ENCODE assay signal across 11 mouse cellular contexts in genomic region chr16:10782377-10783151, GRCm38 (mm10). TPM values are rescaled to one million over a fixed set of nuclear protein-coding genes. Genes with fewer than 3 reads are reported as not detected.
A peak's percentile ranks its signal among the peaks of the same experiment; 100 is the strongest.
DNase-seq lines count a peak whose midpoint lies in the region; ATAC-seq and TF ChIP-seq lines count a peak whose summit lies in the region.
"Had no signal": no experiment of that assay in that cellular context is flagged by ENCODE, and none has a peak within 500 bp of the region (broad histone marks: within the 10 kb centered on the region; RNA-seq: fewer than 3 reads in every experiment).

No protein-coding gene starts in this region.

- DNase-seq in heart, postnatal 10 days = no peak
- DNase-seq in layer of hippocampus, postnatal 14 days (ENCODE audit: low spot score in 2 of 2) = no peak
- no peak for DNase-seq in cerebellum, adult 8-10 months
- DNase-seq: gastrocnemius, postnatal 36 days had no signal

- peaks cover 13% of the 10 kb centered on the region for H3K79me3 ChIP-seq in C2C12 (ENCODE audit: low read depth)

- H3K4me2 ChIP-seq in heart, embryonic 15.5 days = peak overlapping the region; percentile 97
- H3K4me2 ChIP-seq in embryonic facial prominence, embryonic 15.5 days (replicated peaks) = peak overlapping the region; percentile 84
- peak overlapping the region; percentile 97 for H3K4me2 ChIP-seq in limb, embryonic 13.5 days (replicated peaks)
- no peak overlapping the region for H3K4me2 ChIP-seq in forebrain, embryonic 15.5 days (replicated peaks)

- intact Hi-C loops in heart, postnatal 10 days (cut with DNase I) = no loop called here

- H3K27ac ChIP-seq in heart, embryonic 15.5 days = peak overlapping the region; percentile 74
- peak overlapping the region; percentile 56 for H3K27ac ChIP-seq in embryonic facial prominence, embryonic 15.5 days (replicated peaks)
- H3K27ac ChIP-seq in limb, embryonic 13.5 days = peak overlapping the region; percentile 52
- no peak overlapping the region for H3K27ac ChIP-seq in forebrain, embryonic 15.5 days (replicated peaks)
- H3K27ac ChIP-seq: macrophage had no signal

- peaks cover 25% of the 10 kb centered on the region for H3K79me2 ChIP-seq in C2C12 (ENCODE audit: control insufficient read depth, insufficient read depth)

- peaks cover 68% of the 10 kb centered on the region for H3K4me1 ChIP-seq in heart, embryonic 15.5 days (replicated peaks)
- H3K4me1 ChIP-seq in embryonic facial prominence, embryonic 15.5 days = peaks cover 62% of the 10 kb centered on the region
- H3K4me1 ChIP-seq in limb, embryonic 13.5 days = peaks cover 59% of the 10 kb centered on the region
- H3K4me1 ChIP-seq in forebrain, embryonic 15.5 days = peaks cover 19% of the 10 kb centered on the region

- no peaks in the 10 kb centered on the region for H3K36me3 ChIP-seq in heart, embryonic 15.5 days
- H3K36me3 ChIP-seq in C2C12 (ENCODE audit: control insufficient read depth, insufficient read depth) = no peaks in the 10 kb centered on the region
- H3K36me3 ChIP-seq in embryonic facial prominence, embryonic 15.5 days = no peaks in the 10 kb centered on the region
- H3K36me3 ChIP-seq in limb, embryonic 13.5 days = 0 out of 2 replicates have a peak, but pooled peaks cover 5% of the 10 kb centered on the region
- no peaks in the 10 kb centered on the region for H3K36me3 ChIP-seq in forebrain, embryonic 15.5 days

- WGBS in heart, embryonic 15.5 days = 43% methylated on average over 6 of the region's 6 CpGs
- WGBS in embryonic facial prominence, embryonic 15.5 days = 31% methylated on average over 6 of the region's 6 CpGs
- 40% methylated on average over 6 of the region's 6 CpGs for WGBS in limb, embryonic 13.5 days
- 45% methylated on average over 6 of the region's 6 CpGs for WGBS in forebrain, embryonic 15.5 days

- no peaks in the 10 kb centered on the region for H3K27me3 ChIP-seq in heart, embryonic 15.5 days
- no peaks in the 10 kb centered on the region for H3K27me3 ChIP-seq in C2C12 (ENCODE audit: control insufficient read depth, insufficient read depth, insufficient read length)
- no peaks in the 10 kb centered on the region for H3K27me3 ChIP-seq in embryonic facial prominence, embryonic 15.5 days
- H3K27me3 ChIP-seq in limb, embryonic 13.5 days = no peaks in the 10 kb centered on the region
- H3K27me3 ChIP-seq in forebrain, embryonic 15.5 days = peaks cover 15% of the 10 kb centered on the region; the same call in 1 of the 2 replicates
- H3K27me3 ChIP-seq: Patski had no signal

- H3K4me3 ChIP-seq in heart, embryonic 15.5 days = peak overlapping the region; percentile 85
- peak overlapping the region; percentile 64 for H3K4me3 ChIP-seq in C2C12 (ENCODE audit: insufficient read depth, poor library complexity, severe bottlenecking)
- peak overlapping the region; percentile 75 for H3K4me3 ChIP-seq in embryonic facial prominence, embryonic 15.5 days (replicated peaks)
- H3K4me3 ChIP-seq in limb, embryonic 13.5 days = peak overlapping the region; percentile 62
- H3K4me3 ChIP-seq in forebrain, embryonic 15.5 days = no peak overlapping the region

- peak overlapping the region; percentile 58 for H3ac ChIP-seq in C2C12 (ENCODE audit: control insufficient read depth, insufficient read length, low read depth)

- H3K9ac ChIP-seq in heart, embryonic 15.5 days = peak overlapping the region; percentile 37
- no peak overlapping the region for H3K9ac ChIP-seq in embryonic facial prominence, embryonic 15.5 days
- H3K9ac ChIP-seq in limb, embryonic 13.5 days = peak overlapping the region; percentile 89
- no peak overlapping the region for H3K9ac ChIP-seq in forebrain, embryonic 15.5 days (replicated peaks)

- TF ChIP-seq CTCF in C2C12 (IDR thresholded peaks at IDR 0.05; ENCODE audit: control insufficient read depth, insufficient read depth, insufficient read length) = no peak

- no peak for ATAC-seq in heart, embryonic 15.5 days (replicated peaks; ENCODE audit: insufficient number of reproducible peaks, insufficient read depth, low FRiP score, low read depth)
- no peak for ATAC-seq in embryonic facial prominence, embryonic 15.5 days (ENCODE audit: insufficient number of reproducible peaks, low FRiP score, low TSS enrichment, low read depth)
- no peak for ATAC-seq in limb, embryonic 13.5 days (ENCODE audit: low FRiP score, low read depth)
- ATAC-seq in forebrain, embryonic 15.5 days (replicated peaks) = no peak

- no peaks in the 10 kb centered on the region for H3K9me3 ChIP-seq in heart, embryonic 15.5 days (replicated peaks)
- H3K9me3 ChIP-seq in embryonic facial prominence, embryonic 15.5 days (replicated peaks) = no peaks in the 10 kb centered on the region
- no peaks in the 10 kb centered on the region for H3K9me3 ChIP-seq in limb, embryonic 13.5 days
- no peaks in the 10 kb centered on the region for H3K9me3 ChIP-seq in forebrain, embryonic 15.5 days

TF ChIP-seq in C2C12, 6 proteins besides CTCF, POLR2A, EP300 and RAD21:
- TF ChIP-seq CEBPB (IDR thresholded peaks at IDR 0.05; ENCODE audit: low read depth) = no peak
- TF ChIP-seq MYOD1 (IDR thresholded peaks at IDR 0.05; ENCODE audit: control insufficient read depth, insufficient read length, low read depth) = no peak

RNA-seq across cellular contexts. Expression of gene Socs1, which starts 2.8 kb away (rescaled TPM):
- 5.1 and 8.3 TPM in 2 replicates for polyA plus RNA-seq in heart, embryonic 15.5 days (2015; fragmentation: Nextera tagmentation; extraction: Ambion mirVana)
- 1 to 10 TPM; 1.2 to 1.5 TPM for total RNA-seq in heart, postnatal 10 days (2021)
- 4.6 TPM for polyA plus RNA-seq in C2C12 (2012; fragmentation: generic; extraction: Trizol)
- polyA plus RNA-seq in embryonic facial prominence, embryonic 15.5 days (2015; fragmentation: Nextera tagmentation; extraction: Ambion mirVana) = 15.3 and 15.4 TPM in 2 replicates
- polyA plus RNA-seq in limb, embryonic 13.5 days (2015; fragmentation: Nextera tagmentation; extraction: Ambion mirVana) = 15.3 and 15.5 TPM in 2 replicates
- 1 to 10 TPM; 1.1 to 1.3 TPM for total RNA-seq in layer of hippocampus, postnatal 14 days (2021)
- 1.7 and 2.1 TPM in 2 replicates for polyA plus RNA-seq in forebrain, embryonic 15.5 days (2015; fragmentation: Nextera tagmentation; extraction: Ambion mirVana)

RNA-seq across cellular contexts. Expression of gene Tnp2, which starts 5.9 kb away (rescaled TPM):
- polyA plus RNA-seq in heart, embryonic 15.5 days (2015; fragmentation: Nextera tagmentation; extraction: Ambion mirVana) = not detected in 2 replicates
- not detected for total RNA-seq in heart, postnatal 10 days (2021)
- not detected for polyA plus RNA-seq in C2C12 (2012; fragmentation: generic; extraction: Trizol)
- polyA plus RNA-seq in embryonic facial prominence, embryonic 15.5 days (2015; fragmentation: Nextera tagmentation; extraction: Ambion mirVana) = not detected in 2 replicates
- polyA plus RNA-seq in limb, embryonic 13.5 days (2015; fragmentation: Nextera tagmentation; extraction: Ambion mirVana) = not detected in 2 replicates
- not detected for total RNA-seq in layer of hippocampus, postnatal 14 days (2021)
- polyA plus RNA-seq in forebrain, embryonic 15.5 days (2015; fragmentation: Nextera tagmentation; extraction: Ambion mirVana) = not detected in 2 replicates
- polyA plus RNA-seq: macrophage, Patski had no signal

RNA-seq across cellular contexts. Expression of gene Prm3, which starts 8.2 kb away (rescaled TPM):
- polyA plus RNA-seq in heart, embryonic 15.5 days (2015; fragmentation: Nextera tagmentation; extraction: Ambion mirVana) = not detected in 2 replicates
- total RNA-seq in heart, postnatal 10 days (2021) = not detected
- polyA plus RNA-seq in C2C12 (2012; fragmentation: generic; extraction: Trizol) = not detected
- not detected in 2 replicates for polyA plus RNA-seq in embryonic facial prominence, embryonic 15.5 days (2015; fragmentation: Nextera tagmentation; extraction: Ambion mirVana)
- polyA plus RNA-seq in limb, embryonic 13.5 days (2015; fragmentation: Nextera tagmentation; extraction: Ambion mirVana) = not detected in 2 replicates
- total RNA-seq in layer of hippocampus, postnatal 14 days (2021) = not detected
- polyA plus RNA-seq in forebrain, embryonic 15.5 days (2015; fragmentation: Nextera tagmentation; extraction: Ambion mirVana) = not detected in 2 replicates
- total RNA-seq: gastrocnemius, postnatal 36 days had no signal
- polyA plus RNA-seq: macrophage, Patski had no signal

RNA-seq across cellular contexts. Expression of gene Prm2, which starts 13.4 kb away (rescaled TPM):
- polyA plus RNA-seq in heart, embryonic 15.5 days (2015; fragmentation: Nextera tagmentation; extraction: Ambion mirVana) = not detected in 2 replicates
- not detected for total RNA-seq in heart, postnatal 10 days (2021)
- not detected for polyA plus RNA-seq in C2C12 (2012; fragmentation: generic; extraction: Trizol)
- not detected in 2 replicates for polyA plus RNA-seq in embryonic facial prominence, embryonic 15.5 days (2015; fragmentation: Nextera tagmentation; extraction: Ambion mirVana)
- polyA plus RNA-seq in limb, embryonic 13.5 days (2015; fragmentation: Nextera tagmentation; extraction: Ambion mirVana) = not detected in 2 replicates
- not detected for total RNA-seq in layer of hippocampus, postnatal 14 days (2021)
- not detected in 2 replicates for polyA plus RNA-seq in forebrain, embryonic 15.5 days (2015; fragmentation: Nextera tagmentation; extraction: Ambion mirVana)
- total RNA-seq: gastrocnemius, postnatal 36 days had no signal
- polyA plus RNA-seq: macrophage, Patski had no signal

RNA-seq across cellular contexts. Expression of gene Prm1, which starts 23.1 kb away (rescaled TPM):
- polyA plus RNA-seq in heart, embryonic 15.5 days (2015; fragmentation: Nextera tagmentation; extraction: Ambion mirVana) = 0.30 TPM in 1 of 2 replicates, not detected in the other
- total RNA-seq in heart, postnatal 10 days (2021) = not detected
- not detected for polyA plus RNA-seq in C2C12 (2012; fragmentation: generic; extraction: Trizol)
- polyA plus RNA-seq in embryonic facial prominence, embryonic 15.5 days (2015; fragmentation: Nextera tagmentation; extraction: Ambion mirVana) = not detected in 2 replicates
- 0.49 and 0.83 TPM in 2 replicates for polyA plus RNA-seq in limb, embryonic 13.5 days (2015; fragmentation: Nextera tagmentation; extraction: Ambion mirVana)
- not detected for total RNA-seq in layer of hippocampus, postnatal 14 days (2021)
- not detected in 2 replicates for polyA plus RNA-seq in forebrain, embryonic 15.5 days (2015; fragmentation: Nextera tagmentation; extraction: Ambion mirVana)
- total RNA-seq: gastrocnemius, postnatal 36 days had no signal
- polyA plus RNA-seq: macrophage had no signal

Comparison
In these comparisons a context has a peak if more than half of its experiments do, and no peak if none do; other contexts are left out.
1. H3K9ac ChIP-seq: peak in heart, embryonic 15.5 days (single experiment) and limb, embryonic 13.5 days (single experiment); none in embryonic facial prominence, embryonic 15.5 days (single experiment) and forebrain, embryonic 15.5 days (single experiment).